ENCODE assay signal across 8 mouse cellular contexts in genomic region chr1:89108340-89108896, GRCm38 (mm10). TPM values are rescaled to one million over a fixed set of nuclear protein-coding genes. Genes with fewer than 3 reads are reported as not detected.
A peak's percentile ranks its signal among the peaks of the same experiment; 100 is the strongest.
DNase-seq lines count a peak whose midpoint lies in the region; ATAC-seq and TF ChIP-seq lines count a peak whose summit lies in the region.

No protein-coding gene starts in this region.

- peak; percentile 83 for TF ChIP-seq EP300 in lung, postnatal 0 days (IDR thresholded peaks at IDR 0.05)

- peaks cover 81% of the 10 kb centered on the region for H3K4me1 ChIP-seq in kidney, embryonic 15.5 days
- peaks cover 65% of the 10 kb centered on the region for H3K4me1 ChIP-seq in lung, postnatal 0 days (ENCODE audit: insufficient read depth, low read depth, low read length)

- no peak overlapping the region for H3K4me2 ChIP-seq in kidney, embryonic 15.5 days
- no peak overlapping the region for H3K4me2 ChIP-seq in lung, postnatal 0 days (replicated peaks; ENCODE audit: low read depth, low read length)

- no peaks in the 10 kb centered on the region for H3K27me3 ChIP-seq in kidney, embryonic 15.5 days
- H3K27me3 ChIP-seq in lung, postnatal 0 days (replicated peaks; ENCODE audit: insufficient read depth, low read length) = no peaks in the 10 kb centered on the region

- no peaks in the 10 kb centered on the region for H3K36me3 ChIP-seq in kidney, embryonic 15.5 days
- no peaks in the 10 kb centered on the region for H3K36me3 ChIP-seq in lung, postnatal 0 days (ENCODE audit: insufficient read depth, low read length)

- H3K27ac ChIP-seq in kidney, embryonic 15.5 days = peak overlapping the region; percentile 87
- peak overlapping the region; percentile 82 for H3K27ac ChIP-seq in lung, postnatal 0 days (ENCODE audit: low read length)

- peak; percentile 51 for DNase-seq in retina, postnatal 1 day
- DNase-seq in retina, embryonic 14.5 days (ENCODE audit: low spot score) = no peak
- peak; percentile 72 for DNase-seq in embryo, embryonic 10.5 days (ENCODE audit: low spot score)
- DNase-seq in lung, postnatal 0 days (ENCODE audit: low spot score) = peak; percentile 76
- DNase-seq in gastrocnemius, postnatal 36 days = no peak
- DNase-seq in cerebellum, postnatal 4 days (ENCODE audit: low spot score in 2 of 2) = no peak

- WGBS in kidney, embryonic 15.5 days = 4% methylated on average over 6 of the region's 6 CpGs
- 3% methylated on average over 6 of the region's 6 CpGs for WGBS in lung, postnatal 0 days

- no peak overlapping the region for H3K9ac ChIP-seq in kidney, embryonic 15.5 days
- H3K9ac ChIP-seq in lung, postnatal 0 days (replicated peaks; ENCODE audit: low read depth) = no peak overlapping the region

- intact Hi-C loops in gastrocnemius, postnatal 36 days (cut with DNase I) = no loop called here

- H3K4me3 ChIP-seq in kidney, embryonic 15.5 days (replicated peaks) = no peak overlapping the region
- H3K4me3 ChIP-seq in lung, postnatal 0 days (ENCODE audit: low read depth, low read length) = no peak overlapping the region

- peak; percentile 59 for ATAC-seq in kidney, embryonic 15.5 days (replicated peaks; ENCODE audit: low FRiP score)
- ATAC-seq in lung, postnatal 0 days = peak; percentile 41
- no peak for ATAC-seq in activated CD4-positive, CD25-positive, alpha-beta regulatory T cell, adult 4 months

- no peak for TF ChIP-seq CTCF in lung, postnatal 0 days (IDR thresholded peaks at IDR 0.05)

- no peaks in the 10 kb centered on the region for H3K9me3 ChIP-seq in kidney, embryonic 15.5 days (replicated peaks)
- H3K9me3 ChIP-seq in lung, postnatal 0 days (ENCODE audit: low read length) = no peaks in the 10 kb centered on the region

RNA-seq across cellular contexts. Expression of gene Sh3bp4, which starts 38.2 kb away (rescaled TPM):
- 25.4 and 28.7 TPM in 2 replicates for polyA plus RNA-seq in kidney, embryonic 15.5 days (2015; fragmentation: Nextera tagmentation; extraction: Ambion mirVana)
- polyA plus RNA-seq in lung, postnatal 0 days (2015; fragmentation: Nextera tagmentation; extraction: Ambion mirVana) = 18.9 and 22.0 TPM in 2 replicates
- total RNA-seq in gastrocnemius, postnatal 36 days (2021) = 1 to 10 TPM; 2.6 TPM
- under 1 TPM; 0.09 to 0.61 TPM for polyA plus RNA-seq in activated CD4-positive, CD25-positive, alpha-beta regulatory T cell, adult 4 months (2017; shearing (Covaris generic))

Comparison
In these comparisons a context has a peak if more than half of its experiments do, and no peak if none do; other contexts are left out.
1. DNase-seq: peak in retina, postnatal 1 day (single experiment), embryo, embryonic 10.5 days (single experiment) and lung, postnatal 0 days (single experiment); none in retina, embryonic 14.5 days (single experiment), gastrocnemius, postnatal 36 days (0 of 2) and cerebellum, postnatal 4 days (0 of 2).
2. RNA of gene Sh3bp4, which starts 38.2 kb away (polyA plus RNA-seq): 25.4 to 28.7 TPM in kidney, embryonic 15.5 days and 18.9 to 22.0 TPM in lung, postnatal 0 days; 0.09 to 0.61 TPM in activated CD4-positive, CD25-positive, alpha-beta regulatory T cell, adult 4 months; every median in the first group is over 10 times any median in the second.